Mouse (Mus musculus) hindbrain, embryonic 11.5 days (tissue): ENCODE results near the gene P2ry12. TPM values are rescaled to one million over a fixed set of nuclear protein-coding genes. Genes with fewer than 3 reads are reported as not detected.

Experiments used
- ATAC-seq: fragments of 200-750 bp; cut with Nextera tagmentation; 2 replicates; pipeline ENCODE4 v1.8.0; 2017; ENCODE audit warnings: mild to moderate bottlenecking, moderate TSS enrichment, moderate library complexity; ENCODE audit not compliant: low FRiP score
- DNase-seq: peaks from one replicate; pipeline ENCODE4 v3.0.0-alpha.2; 2015; ENCODE audit warnings: low spot score
- H3K27ac ChIP-seq: fragments of 300-500 bp; sonication (generic); 2 replicates; pipeline ENCODE4 v1.5.1; 2014; ENCODE audit warnings: mild to moderate bottlenecking, low read depth, low read length
- H3K27me3 ChIP-seq: fragments of 300-500 bp; sonication (generic); 2 replicates; pipeline ENCODE4 v1.6.1; 2014; ENCODE audit warnings: mild to moderate bottlenecking, low read length, moderate library complexity, mixed read lengths; ENCODE audit not compliant: control insufficient read depth, insufficient read depth
- H3K36me3 ChIP-seq: fragments of 300-500 bp; sonication (generic); 2 replicates; pipeline ENCODE4 v1.6.1; 2014; ENCODE audit warnings: mild to moderate bottlenecking, low read length, moderate library complexity, mixed read lengths; ENCODE audit not compliant: control insufficient read depth, insufficient read depth
- H3K4me1 ChIP-seq: fragments of 300-500 bp; sonication (generic); replicated peaks from 2 replicates; pipeline ENCODE4 v1.6.1; 2014; ENCODE audit warnings: low read length, mixed read lengths; ENCODE audit not compliant: control insufficient read depth, insufficient read depth
- H3K4me2 ChIP-seq: fragments of 300-500 bp; sonication (generic); replicated peaks from 2 replicates; pipeline ENCODE4 v1.6.1; 2014; ENCODE audit warnings: mild to moderate bottlenecking, low read depth, low read length
- H3K4me3 ChIP-seq: fragments of 300-500 bp; sonication (generic); 2 replicates; pipeline ENCODE4 v1.5.1; 2014; ENCODE audit warnings: low read depth, low read length
- H3K9ac ChIP-seq: fragments of 300-500 bp; sonication (generic); 2 replicates; pipeline ENCODE4 v1.6.1; 2014; ENCODE audit warnings: low read depth, low read length
- H3K9me3 ChIP-seq: fragments of 300-500 bp; sonication (generic); 2 replicates; pipeline ENCODE4 v1.6.1; 2016; ENCODE audit warnings: low read length; ENCODE audit not compliant: control insufficient read depth
- WGBS: fragments of 180-500 bp; shearing (Covaris S2); extraction: QIAGEN DNeasy Blood & Tissue Kit; methylation state at CpG from one replicate; pipeline ENCODE4 v1.1.7; 2014; 5-methylcytosine and 5-hydroxymethylcytosine counted together
- polyA plus RNA-seq: library from polyadenylated mRNA; unstranded; fragments of >200 nt; fragmentation: Nextera tagmentation; extraction: Ambion mirVana; gene quantifications from 2 replicates; pipeline ENCODE4 v1.2.1, GENCODE M21; 2014

P2ry12 gene
- polyA plus RNA-seq, 1 experiment from 2014 or later = 4.3 TPM

DNA sequence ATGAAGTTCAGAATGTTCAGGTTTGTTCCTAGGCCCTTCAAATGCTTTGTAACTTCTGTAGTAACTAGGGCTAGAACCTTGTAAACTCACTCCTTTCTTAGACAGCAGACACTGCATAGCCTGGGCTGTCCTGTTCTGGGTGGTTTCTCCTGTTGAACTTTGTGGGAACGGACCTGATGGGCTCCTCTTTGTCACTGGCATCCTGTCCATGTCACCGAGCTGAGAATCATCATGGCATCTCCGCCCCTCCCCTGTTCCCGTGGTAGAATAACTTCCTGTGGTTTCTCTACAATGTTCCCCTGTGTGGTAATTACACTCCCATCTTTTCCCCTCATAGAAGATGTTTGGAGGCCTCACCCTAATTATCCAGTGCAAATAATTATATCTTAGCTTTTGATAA, 56.7 kb downstream of the P2ry12 start:
- no peak overlapping the region for H3K27ac ChIP-seq
- WGBS = 84% methylated on average over 4 of the region's 4 CpGs
- no peak overlapping the region for H3K9ac ChIP-seq
- H3K36me3 ChIP-seq = no peaks in the 10 kb centered on the region
- DNase-seq = no peak
- no peaks in the 10 kb centered on the region for H3K4me1 ChIP-seq
- ATAC-seq = no peak
- H3K27me3 ChIP-seq = no peaks in the 10 kb centered on the region
- no peak overlapping the region for H3K4me3 ChIP-seq
- no peak overlapping the region for H3K4me2 ChIP-seq
- no peaks in the 10 kb centered on the region for H3K9me3 ChIP-seq

DNA sequence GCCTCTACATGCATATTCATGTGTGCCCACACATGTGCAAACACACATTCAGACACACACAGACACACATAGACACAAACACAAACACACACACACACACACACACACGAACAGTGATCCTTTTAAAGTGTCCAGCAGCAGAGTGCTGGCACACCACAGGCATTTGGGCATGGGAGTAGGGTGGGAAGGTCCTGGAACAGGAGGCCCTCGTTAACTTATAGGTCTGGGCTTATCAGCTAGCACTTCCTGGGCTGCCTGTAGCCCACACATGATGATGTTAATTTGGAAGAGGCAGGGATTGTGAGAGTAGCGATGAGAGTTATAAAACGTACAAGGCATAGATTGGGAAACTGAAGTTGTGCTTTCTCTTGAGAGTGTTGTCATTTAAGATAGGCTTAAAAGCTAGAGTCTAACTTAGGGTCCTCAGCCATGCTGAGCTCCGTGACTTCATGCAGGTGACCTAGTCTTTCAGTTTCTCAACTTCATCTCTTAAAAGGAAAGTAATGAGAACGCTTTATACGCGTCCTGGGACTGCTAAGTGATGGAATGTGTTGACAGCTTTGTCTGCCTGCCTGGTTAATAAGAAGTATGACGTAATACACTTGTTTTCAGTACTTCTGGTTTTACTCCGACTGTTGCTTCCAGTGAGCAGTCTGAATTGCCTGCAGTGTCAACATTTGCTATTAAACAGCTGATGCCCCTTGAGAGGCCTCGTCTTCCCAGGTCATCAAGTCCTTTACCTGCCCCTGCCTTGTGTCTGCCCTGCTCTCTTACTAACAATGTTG, 57.8 kb downstream of the P2ry12 start:
- Histone ChIP-seq H3K9ac (no peak overlapping the region), H3K4me3 (no peak overlapping the region), H3K27ac (no peak overlapping the region), H3K4me1 (no peaks in the 10 kb centered on the region), H3K36me3 (no peaks in the 10 kb centered on the region), H3K9me3 (no peaks in the 10 kb centered on the region), H3K27me3 (no peaks in the 10 kb centered on the region), H3K4me2 (no peak overlapping the region)
- WGBS = 83% methylated on average over 11 of the region's 11 CpGs
- no peak for DNase-seq
- ATAC-seq = no peak

DNA sequence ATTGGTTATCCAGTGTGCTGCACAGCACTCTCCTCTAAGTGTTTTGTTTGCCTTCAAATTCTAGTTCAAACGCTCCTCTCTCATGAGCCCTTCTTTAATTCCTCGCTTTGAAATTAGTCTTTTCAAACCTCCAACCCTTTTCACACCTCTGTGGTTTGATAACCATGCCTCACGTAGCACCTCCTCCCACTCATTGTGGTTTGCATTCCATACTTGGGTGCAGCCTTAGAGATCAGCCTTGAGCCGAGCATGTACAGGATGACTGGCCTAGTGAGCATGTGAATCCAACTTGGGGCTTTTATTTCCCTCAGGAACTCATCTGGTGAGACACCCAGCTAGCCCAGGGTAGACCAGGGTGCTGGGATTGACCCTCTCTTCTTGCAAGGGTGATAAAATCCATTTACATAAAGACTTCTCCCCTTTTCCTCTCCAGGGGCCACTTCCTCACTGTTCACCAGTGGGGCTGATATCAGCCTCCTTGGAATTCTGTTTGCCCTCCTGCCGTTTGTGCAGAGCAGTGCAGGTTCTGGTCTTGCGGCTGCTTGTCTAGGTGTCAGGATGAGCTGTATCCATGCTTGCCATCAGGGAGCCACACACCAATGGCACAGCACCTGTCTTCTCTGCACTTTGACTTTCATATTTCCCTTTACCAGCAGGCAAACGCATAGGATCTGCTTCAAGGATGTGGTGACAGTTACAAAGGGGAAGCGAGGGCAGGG, 58.7 kb downstream of the P2ry12 start:
- no peaks in the 10 kb centered on the region for H3K36me3 ChIP-seq
- ATAC-seq = no peak
- 83% methylated on average over 8 of the region's 8 CpGs for WGBS
- H3K27ac ChIP-seq = no peak overlapping the region
- no peak overlapping the region for H3K4me2 ChIP-seq
- DNase-seq = no peak
- no peak overlapping the region for H3K4me3 ChIP-seq
- H3K9ac ChIP-seq = no peak overlapping the region
- H3K9me3 ChIP-seq = no peaks in the 10 kb centered on the region
- H3K4me1 ChIP-seq = no peaks in the 10 kb centered on the region
- H3K27me3 ChIP-seq = no peaks in the 10 kb centered on the region

DNA sequence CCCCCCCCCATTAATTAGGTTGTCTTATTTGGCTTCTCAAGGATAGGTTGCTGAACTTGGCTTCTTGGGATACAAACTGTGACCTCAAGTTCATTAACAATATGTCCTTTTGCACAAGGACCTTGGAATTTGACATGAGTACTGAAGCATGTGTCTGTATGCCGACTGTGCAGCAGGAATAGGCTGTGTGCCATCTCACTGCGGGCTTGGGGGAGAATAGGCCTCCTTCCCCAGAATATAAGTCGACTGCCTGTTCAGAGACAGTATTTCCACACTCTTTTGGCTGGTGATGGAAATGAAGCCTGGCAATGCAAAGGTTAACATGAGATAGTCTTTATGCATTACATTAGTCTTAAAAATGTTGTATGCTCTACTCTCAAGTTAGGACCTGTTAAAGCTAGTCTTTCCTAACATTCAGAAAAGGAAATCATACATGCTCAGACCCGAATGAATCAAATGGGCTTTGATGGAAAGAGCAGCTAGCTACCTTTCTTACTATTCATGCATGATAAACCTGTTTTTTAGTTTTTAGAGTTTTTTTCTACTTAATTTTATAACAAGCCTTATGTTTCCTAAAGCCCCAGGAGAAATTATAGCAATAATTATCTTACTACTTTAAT, 65.2 kb downstream of the P2ry12 start:
- WGBS = 85% methylated on average over 4 of the region's 4 CpGs
- Histone ChIP-seq H3K4me3 (no peak overlapping the region), H3K4me1 (no peaks in the 10 kb centered on the region), H3K27me3 (no peaks in the 10 kb centered on the region), H3K9me3 (no peaks in the 10 kb centered on the region), H3K36me3 (no peaks in the 10 kb centered on the region), H3K4me2 (no peak overlapping the region), H3K9ac (no peak overlapping the region), H3K27ac (no peak overlapping the region)
- ATAC-seq = no peak
- DNase-seq = no peak

DNA sequence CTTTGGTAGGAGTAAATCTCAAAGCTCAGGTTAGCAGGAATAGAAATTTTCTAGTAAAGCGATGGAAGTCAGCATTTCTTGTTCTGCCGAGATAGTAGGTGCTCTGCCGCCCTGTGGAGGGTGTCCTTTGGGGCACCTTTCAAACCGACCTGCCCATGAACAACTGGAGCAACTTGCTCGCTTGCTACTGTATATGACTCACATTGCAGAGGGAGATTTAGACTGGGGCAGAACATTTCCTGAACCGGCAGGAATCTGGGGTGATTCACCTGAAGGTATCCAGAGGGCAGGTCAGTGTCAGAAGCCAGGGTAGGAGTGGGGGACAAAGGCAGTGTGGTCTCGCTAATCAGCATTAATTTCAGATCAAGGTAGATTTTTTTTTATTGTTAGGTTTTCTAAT, 67.7 kb downstream of the P2ry12 start, which contains the start of gene Gpr87:
Gene Gpr87 (minus strand): TSS at position 167 of the 400 bp plus-strand sequence.
- no peak for DNase-seq
- Histone ChIP-seq H3K36me3 (no peaks in the 10 kb centered on the region), H3K9me3 (no peaks in the 10 kb centered on the region), H3K27me3 (no peaks in the 10 kb centered on the region), H3K9ac (no peak within 1 kb of the TSS), H3K4me2 (no peak within 1 kb of the TSS), H3K27ac (no peak within 1 kb of the TSS), H3K4me1 (no peaks in the 10 kb centered on the region), H3K4me3 (no peak within 1 kb of the TSS)
- 88% methylated on average over 7 of the region's 7 CpGs for WGBS
- ATAC-seq = no peak

DNA sequence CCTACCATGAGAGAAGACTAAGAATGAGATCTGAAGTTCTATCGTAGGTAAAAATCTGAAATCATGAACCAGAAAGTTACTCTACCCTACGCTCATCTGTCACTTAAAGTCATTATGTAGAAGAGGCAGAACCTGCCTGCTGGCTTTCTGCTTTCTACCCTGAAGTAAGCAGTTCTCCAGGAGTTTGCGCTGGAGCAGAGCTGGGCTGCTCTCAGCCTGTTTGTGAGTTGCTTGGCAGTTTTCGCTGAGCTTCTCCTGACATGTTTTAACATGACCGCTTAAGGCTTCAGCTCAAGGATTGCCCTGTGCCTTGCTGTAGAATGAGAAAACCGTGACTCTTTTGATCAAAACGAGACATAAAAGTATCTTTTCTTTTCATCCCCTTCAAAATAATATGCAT, 68.6 kb downstream of the P2ry12 start:
- WGBS = 90% methylated on average over 7 of the region's 7 CpGs
- Histone ChIP-seq H3K27me3 (no peaks in the 10 kb centered on the region), H3K27ac (no peak overlapping the region)

DNA sequence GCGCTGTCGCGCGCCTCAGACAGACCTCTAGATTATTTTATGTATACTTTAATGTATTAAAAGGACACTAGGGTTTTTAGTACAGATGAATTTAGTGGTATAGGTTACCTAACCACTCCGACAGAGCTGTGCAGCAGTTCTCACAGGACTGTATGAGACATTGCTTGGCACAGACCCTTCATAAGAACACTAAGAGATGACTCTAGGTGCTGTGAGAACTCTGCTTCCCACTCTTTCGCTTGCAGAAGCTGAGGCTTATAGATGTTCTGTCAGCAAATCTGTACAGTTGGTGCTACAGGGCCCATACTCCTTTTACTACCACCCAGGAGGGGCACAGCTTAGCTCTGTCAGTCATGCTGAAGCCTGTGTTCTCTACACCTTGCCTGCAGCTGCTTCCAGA, 71.0 kb downstream of the P2ry12 start:
- Histone ChIP-seq H3K9me3 (no peaks in the 10 kb centered on the region), H3K4me2 (no peak overlapping the region), H3K36me3 (no peaks in the 10 kb centered on the region), H3K4me3 (no peak overlapping the region), H3K4me1 (no peaks in the 10 kb centered on the region), H3K27me3 (no peaks in the 10 kb centered on the region), H3K9ac (no peak overlapping the region), H3K27ac (no peak overlapping the region)
- 97% methylated on average over 6 of the region's 6 CpGs for WGBS
- no peak for ATAC-seq
- no peak for DNase-seq

More for the DNA sequence above, 68.6 kb downstream of the P2ry12 start:
- H3K4me1 ChIP-seq = no peaks in the 10 kb centered on the region
- ATAC-seq = no peak
- H3K4me3 ChIP-seq = no peak overlapping the region
- no peak overlapping the region for H3K4me2 ChIP-seq
- no peak for DNase-seq
- H3K9ac ChIP-seq = no peak overlapping the region
- no peaks in the 10 kb centered on the region for H3K9me3 ChIP-seq
- no peaks in the 10 kb centered on the region for H3K36me3 ChIP-seq

DNA sequence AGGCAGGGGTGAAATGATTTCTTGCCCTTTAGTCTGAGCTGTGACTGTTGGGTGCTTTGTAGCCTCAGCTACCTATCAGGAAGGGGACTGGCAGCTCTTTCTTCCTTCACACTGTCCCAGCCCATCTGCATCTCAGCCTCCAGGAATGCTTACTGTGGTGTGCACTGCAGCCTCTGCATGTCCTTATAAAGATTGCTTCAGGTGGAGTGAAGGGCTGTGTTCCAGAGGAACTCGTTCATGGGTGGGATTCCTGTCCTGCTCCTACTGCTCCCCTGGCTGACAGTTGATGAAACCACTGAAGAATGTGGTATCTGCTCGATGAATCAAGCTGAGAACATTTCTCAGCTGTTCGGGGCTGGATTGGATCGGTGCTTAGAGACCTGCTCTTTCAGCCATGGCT, 75.3 kb downstream of the P2ry12 start:
- 86% methylated on average over 4 of the region's 4 CpGs for WGBS
- H3K36me3 ChIP-seq = no peaks in the 10 kb centered on the region
- no peak overlapping the region for H3K9ac ChIP-seq
- H3K9me3 ChIP-seq = no peaks in the 10 kb centered on the region
- ATAC-seq = no peak
- DNase-seq = no peak
- H3K4me1 ChIP-seq = no peaks in the 10 kb centered on the region
- no peak overlapping the region for H3K4me3 ChIP-seq
- no peak overlapping the region for H3K27ac ChIP-seq
- H3K27me3 ChIP-seq = no peaks in the 10 kb centered on the region
- no peak overlapping the region for H3K4me2 ChIP-seq
